Mouse (Mus musculus): ENCODE measurements around the gene Ifitm6. TPM values are rescaled to one million over a fixed set of nuclear protein-coding genes. Genes with fewer than 3 reads are reported as not detected.
A peak's percentile ranks its signal among the peaks of the same experiment; 100 is the strongest.
"Not testable (repeated sequence)": the region's sequence is repeated elsewhere in the genome, so short reads cannot be mapped to it uniquely, and the experiment has no call there.

The Ifitm6 gene
- total RNA-seq, 1 experiment from 2014 or later, result not detected

DNA sequence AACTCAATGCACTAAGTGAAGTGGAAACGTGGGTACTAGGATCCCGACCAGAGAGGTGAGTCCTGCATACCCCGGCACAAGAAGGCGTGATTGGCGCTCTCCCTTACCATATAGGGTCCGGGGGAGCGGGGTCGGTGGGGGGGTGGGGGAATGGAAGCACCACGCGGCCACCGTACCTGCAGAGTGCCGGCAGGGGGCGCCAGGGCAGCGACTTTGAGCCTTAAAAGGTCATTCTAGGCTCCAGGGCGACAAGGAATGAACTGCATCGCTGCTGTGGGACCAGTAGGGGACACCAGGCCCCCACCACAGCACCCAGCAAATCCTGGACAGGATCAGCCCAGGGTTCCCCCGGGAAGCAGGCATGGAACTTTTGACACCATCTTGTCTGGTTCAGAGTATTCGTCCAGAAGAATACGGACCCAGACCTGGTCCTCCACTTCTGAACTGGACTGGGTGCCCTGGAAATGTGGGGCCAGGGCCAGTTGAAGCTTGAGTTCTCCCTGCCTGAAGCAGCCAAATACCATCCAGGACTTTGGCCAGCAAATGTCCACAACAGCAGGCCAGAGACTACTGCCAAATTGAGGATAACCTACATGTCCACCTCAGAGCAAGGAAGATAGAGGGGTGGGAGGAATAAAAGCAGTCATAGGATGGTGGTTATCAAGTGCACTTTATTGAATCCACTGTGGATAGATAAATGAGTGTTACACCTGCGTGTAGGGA is 8.6 kb downstream of the Ifitm6 start:
- peak; percentile 82 for DNase-seq

- DNase-seq, result no peak
Observed at GRCm38 (mm10) chr7:141008312-141008761, 9.4 kb downstream of the Ifitm6 start.

DNA sequence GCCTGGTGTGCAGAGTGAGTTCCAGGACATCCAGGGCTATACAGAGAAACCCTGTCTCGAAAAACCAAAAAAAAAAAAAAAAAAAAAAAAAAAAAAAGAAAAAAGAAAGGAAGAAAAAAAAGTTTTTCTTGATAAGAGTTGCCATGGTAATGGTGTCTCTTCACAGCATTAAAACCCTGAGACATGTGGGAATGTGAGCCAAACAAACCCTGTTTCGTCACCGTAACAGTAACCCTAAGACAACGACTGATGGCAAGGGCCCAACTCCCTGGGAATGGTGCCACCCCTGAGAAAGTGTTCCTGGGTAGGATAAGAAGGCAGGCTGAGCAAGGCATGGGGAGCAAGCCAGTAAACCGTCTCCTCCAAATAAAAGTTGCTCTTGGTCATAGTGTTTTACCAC is 10.8 kb downstream of the Ifitm6 start:
- peak; percentile 35 for DNase-seq

DNA sequence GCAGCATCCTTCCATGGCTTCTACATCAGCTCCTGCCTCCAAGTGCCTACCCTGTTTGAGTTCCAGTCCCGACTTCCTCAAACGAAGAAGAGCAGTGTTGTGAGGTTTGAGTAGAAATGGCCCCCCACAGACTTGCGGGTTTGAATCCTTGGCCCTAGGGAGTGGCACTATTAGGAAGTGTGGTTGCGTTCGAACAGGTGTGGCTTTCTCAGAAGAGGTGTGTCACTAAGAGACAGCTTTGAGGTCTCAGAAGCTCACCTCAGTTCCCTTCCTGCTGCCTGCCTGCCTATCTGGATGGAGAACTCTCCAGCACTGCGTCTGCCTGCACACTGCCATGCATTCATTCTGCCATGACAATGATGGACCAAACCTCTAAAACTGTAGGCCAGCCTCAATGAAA is 11.3 kb downstream of the Ifitm6 start:
- no peak for DNase-seq

GRCm38 (mm10) chr7:141003248-141004010 is 14.3 kb downstream of the Ifitm6 start:
- DNase-seq, result no peak

DNA sequence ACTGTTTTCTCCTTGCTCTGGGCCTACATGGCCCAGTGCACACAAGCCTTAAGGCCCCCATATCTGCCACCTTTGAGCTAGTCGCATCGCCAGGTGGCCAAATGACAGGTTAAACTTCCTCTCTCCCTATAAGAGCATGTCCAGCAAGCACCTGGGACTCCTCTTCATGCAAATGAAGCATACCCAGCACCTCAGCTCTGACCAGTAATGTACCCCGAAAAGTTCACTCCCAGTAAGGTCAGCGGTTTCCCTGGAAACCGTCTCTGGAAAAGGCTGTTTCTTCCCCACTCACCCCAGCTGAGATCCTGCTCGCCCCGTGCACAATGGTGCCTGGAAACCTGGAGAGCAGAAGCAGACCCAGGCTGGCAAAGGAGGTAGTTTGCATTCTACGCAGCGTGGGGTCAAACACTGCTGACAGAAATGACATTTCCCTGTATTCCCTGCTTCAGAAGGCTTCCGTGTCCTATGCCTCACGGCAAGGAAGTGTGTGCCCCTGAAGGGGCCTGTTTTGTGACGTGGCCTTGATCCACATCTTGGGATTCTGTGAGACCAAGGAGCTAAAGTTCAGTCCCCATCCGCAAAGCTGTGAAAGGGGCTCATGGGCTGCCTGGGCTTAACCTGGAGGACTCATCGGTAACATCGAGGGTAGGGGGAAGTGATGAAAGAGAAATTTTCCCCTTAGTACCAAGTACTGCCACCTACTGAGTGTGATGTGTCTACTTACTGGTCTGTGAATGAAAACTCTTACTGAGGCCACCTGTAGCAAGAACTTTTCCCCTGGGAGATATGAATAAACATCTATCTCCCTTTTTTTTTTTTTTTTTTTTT is 16.6 kb downstream of the Ifitm6 start:
- DNase-seq, result no peak

DNA sequence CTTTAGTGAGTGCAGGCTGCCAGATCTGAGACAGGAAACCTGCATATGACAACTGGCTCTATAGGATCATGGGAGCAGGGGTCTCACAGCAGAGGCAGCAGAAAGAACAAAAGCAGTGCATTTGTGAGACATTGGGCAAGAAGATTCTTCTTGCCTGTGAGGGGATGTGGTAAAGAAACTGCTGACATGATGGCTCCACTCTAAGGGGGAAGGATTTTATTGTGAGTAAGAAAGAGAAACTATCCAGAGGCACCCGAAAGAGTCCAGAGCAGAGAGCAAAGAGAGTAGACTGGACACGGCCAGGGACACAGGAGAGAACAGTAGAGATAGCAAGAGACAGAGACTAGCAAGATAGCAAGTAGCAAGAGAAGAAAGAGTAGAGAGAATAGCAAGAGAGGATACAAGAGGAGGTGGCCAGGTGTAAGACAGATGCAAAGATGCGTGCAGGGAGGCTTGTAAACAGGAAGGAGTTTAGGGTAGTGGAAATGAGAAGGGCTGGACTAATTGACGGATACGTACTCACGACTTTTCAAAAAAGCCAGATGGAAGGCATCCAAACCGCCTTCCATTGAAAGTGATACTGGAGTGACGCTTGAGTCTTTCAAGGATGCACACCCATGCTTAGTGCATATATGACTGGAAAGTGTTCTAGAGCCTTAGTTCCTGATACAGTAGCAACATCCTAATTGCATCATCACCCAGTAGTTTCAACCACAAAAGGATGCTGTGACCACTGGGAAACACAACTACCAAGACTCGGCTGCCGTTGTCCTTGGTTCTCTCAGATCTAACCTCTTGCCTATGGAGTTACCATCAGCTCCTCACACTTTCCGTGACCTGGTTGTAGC is 18.6 kb downstream of the Ifitm6 start:
- DNase-seq, result no peak

DNA sequence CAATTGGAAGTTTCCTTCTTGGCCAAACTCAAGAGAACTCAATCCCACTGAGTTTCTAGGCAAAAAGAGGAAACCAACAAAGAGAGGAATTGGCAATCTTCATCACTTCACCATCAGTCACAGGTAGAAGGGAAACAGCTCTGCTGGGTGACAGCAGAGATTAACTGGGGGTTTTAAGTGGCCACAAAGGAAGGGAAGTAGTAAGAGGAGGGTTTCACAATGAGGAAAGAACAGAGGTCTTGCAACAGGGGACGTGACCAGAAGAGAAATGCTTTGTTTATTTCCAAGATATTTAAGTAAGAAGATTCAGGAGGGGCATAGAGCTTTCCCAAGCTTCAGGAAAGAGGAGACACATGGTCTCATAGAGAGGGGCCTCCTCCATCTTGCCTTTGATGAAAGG is 19.9 kb downstream of the Ifitm6 start:
- DNase-seq, result no peak

DNA sequence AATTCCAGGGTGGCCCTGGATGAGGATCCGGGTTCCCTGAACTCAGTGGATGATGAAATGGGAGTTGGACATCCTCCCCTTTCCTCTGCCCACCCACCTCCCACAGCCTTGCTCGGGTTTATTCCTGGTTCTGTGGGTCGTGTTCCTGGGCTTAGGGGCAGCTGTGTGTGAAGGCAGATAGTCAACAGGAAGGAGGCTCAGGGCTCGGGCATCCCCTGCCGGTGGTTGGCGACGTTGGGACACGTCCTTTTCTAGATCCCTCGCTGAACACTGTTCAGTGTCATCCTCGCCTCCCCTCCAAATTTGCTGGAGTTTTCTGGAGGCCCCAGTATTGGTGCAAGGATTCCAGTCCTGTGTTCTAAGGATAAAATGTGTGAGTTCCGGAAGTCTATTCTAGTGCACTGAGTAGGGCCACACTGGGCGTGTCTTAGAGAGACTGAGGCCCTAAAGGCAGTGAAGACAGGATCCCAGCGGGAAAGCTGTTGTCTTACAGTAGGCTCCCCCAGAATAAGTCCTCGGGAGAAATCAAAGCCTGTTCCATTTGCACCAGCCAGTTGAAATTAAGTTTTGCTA is 26.5 kb downstream of the Ifitm6 start:
- DNase-seq, result no peak

DNA sequence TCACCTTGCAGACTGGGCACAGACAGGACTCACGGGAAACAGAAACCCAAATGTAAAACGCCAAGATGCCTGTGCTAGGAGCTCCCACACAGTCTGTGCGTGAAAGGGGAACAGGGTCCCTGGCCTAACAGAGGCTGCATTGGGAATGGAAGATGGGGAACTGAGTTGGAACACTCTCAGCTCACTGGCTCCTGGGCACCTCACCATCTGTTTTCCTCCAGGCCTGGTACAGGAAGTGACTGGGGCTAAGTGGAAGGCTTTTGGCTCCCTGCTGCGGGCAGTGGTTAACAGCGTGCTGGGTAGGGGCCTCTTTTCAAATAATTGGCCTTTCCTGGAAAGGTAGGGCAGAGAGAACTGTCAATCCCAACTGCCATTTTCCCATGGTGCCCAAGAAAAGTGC is 27.1 kb downstream of the Ifitm6 start:
- no peak for DNase-seq

- DNase-seq, result no peak
Observed at GRCm38 (mm10) chr7:140990185-140990584, 27.5 kb downstream of the Ifitm6 start.

- DNase-seq, result no peak
Observed at GRCm38 (mm10) chr7:140989022-140989421, 28.7 kb downstream of the Ifitm6 start.

DNA sequence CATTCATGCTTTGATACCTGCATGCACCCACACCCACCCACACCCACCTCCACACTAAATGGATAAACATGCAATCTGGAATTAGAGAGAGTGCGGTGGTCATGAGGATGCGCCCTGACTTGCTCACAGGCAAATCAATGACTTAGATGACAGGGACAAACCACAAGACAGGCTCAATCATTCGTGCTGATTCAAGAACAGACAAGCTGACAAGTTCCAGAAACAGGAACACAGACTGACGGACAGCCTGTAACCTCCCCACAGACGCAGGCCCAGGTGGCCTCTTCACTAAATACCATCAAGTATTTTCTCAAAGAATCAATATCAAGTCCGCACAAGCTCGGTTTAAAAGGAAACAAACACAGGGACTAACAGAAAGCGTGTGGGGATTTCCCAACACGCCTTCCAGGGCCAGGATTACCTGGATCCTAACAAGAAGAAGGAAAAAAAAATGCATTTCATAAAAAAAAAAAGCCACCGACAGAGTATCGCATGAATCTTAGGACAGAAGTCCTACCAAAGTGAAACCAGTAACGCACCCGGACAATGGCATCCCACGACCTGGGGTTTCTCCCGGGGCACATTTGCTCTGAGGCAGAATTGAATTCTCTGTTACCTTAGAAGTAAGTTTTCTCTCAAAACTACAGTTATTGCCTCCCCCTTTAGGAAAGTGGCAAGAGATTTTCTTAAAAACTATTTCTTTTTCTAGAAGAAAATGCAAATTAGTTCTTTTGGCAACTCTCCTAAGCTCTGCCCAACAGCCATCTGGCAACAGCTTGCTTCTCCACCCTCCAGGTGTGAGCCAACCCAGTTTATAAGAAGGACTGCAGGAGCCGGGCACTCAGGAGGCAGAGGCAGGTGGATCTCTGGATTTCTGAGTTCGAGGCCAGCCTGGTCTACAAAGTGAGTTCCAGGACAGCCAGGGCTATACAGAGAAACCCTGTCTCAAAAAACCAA is 30.3 kb downstream of the Ifitm6 start:
- no peak for DNase-seq

DNA sequence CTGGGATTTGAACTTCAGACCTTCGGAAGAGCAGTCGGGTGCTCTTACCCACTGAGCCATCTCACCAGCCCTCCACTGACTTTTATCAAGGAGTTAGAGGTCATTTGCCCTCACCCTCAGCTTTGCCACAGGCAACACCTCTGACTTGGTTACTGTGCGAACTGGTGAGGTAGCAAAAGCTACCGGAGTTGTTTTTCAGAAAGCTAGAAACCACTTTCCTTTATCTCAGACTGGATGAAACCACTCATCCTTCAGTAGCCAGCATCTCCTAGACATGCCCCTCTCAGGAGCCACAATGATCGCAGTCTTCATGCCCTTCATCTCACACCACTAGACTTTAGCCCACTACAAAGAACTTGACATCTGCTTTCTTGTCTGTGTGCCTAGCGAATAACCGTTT is 34.8 kb downstream of the Ifitm6 start:
- no peak for DNase-seq

GRCm38 (mm10) chr7:140981704-140982103 is 36.0 kb downstream of the Ifitm6 start:
- DNase-seq, result no peak

DNA sequence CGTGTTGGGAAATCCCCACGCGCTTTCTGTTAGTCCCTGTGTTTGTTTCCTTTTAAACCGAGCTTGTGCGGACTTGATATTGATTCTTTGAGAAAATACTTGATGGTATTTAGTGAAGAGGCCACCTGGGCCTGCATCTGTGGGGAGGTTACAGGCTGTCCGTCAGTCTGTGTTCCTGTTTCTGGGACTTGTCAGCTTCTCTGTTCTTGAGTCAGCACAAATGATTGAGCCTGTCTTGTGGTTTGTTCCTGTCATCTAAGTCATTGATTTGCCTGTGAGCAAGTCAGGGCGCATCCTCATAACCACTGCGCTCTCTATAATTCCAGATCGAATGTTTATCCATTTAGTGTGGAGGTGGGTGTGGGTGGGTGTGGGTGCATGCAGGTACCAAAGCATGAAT is 41.0 kb downstream of the Ifitm6 start:
- DNase-seq, result not testable (repeated sequence)

- no peak for DNase-seq
Observed at GRCm38 (mm10) chr7:140975465-140975864, 42.3 kb downstream of the Ifitm6 start.

DNA sequence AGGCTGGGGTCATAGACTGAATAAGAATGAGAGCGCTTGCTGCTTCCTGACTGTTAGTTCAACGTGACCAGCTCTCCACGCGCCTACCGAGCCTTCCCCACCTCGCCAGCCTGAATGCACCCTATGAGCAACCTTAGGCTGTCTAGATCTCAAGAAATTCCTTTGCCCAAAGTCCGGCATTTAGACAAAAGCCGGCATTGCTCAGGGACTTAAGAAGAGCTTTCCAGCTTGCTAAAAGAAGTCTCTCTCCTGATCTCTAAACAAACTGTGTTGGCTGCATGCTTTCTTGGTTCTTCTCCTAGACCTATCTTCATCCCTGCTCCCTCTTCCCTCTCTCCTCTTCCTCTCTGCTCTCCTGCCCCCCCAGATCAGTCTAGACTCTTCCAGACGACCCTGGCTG is 42.8 kb downstream of the Ifitm6 start:
- no peak for DNase-seq

DNA sequence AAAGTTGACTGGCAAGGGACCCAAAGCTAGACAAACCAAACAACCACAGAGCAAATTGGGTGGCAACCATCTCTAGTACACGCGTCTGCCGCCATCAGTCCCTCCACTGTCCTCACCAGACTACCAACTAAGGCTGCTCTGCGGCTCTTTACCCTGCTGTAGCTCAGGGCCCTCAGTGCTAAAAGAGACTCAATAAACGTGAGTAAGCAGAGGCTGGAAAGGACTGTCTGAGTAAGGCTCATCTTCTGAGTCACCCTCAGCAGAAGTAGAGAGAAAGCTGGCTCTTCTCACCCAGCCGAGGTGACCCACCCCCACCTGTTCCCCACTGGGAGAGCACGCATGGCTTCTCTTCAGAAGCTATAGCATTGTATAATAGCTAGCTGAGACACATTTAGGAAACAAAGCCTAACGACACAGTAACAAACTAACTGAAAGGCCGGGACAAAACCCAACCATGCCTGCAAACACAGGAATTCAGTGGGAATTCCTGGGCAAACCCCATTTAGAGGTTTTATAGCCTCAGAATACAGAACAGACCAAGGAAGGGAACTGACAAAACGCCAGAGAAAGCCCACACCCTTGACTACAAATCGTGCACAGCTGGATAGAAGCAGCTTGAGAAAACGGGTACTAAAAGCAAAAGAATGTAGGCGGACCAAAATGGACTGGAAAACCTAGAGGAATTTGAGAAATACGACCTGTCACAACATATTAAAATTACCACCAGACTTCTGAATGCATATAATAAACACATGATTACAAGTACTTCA is 44.1 kb downstream of the Ifitm6 start:
- DNase-seq, result no peak
